Mouse (Mus musculus) CH12.LX (cell line): Measurements from ENCODE around the gene Gm49325. TPM values are rescaled to one million over a fixed set of nuclear protein-coding genes. Genes with fewer than 3 reads are reported as not detected.

Source experiments
- DNase-seq: peaks from one replicate; pipeline ENCODE4 v3.0.0-alpha.2; 2013; ENCODE audit errors: extremely low read depth
- H3K27ac ChIP-seq: 2 replicates; pipeline ENCODE4 v1.5.1; 2012; ENCODE audit warnings: low read depth, mild to moderate bottlenecking, control low read depth, moderate library complexity; ENCODE audit not compliant: insufficient read depth
- H3K27me3 ChIP-seq: replicated peaks from 2 replicates; pipeline ENCODE3; 2012; ENCODE audit warnings: inconsistent platforms
- H3K36me3 ChIP-seq, 2 experiments: replicated peaks in 1 of 2; 2 replicates each; pipeline versions ENCODE3 to v1.6.1; 2012; ENCODE audit warnings: inconsistent platforms in 1 of 2, low read length in 1 of 2, mild to moderate bottlenecking in 1 of 2, mixed read lengths in 1 of 2, moderate library complexity in 1 of 2; ENCODE audit not compliant: control insufficient read depth in 1 of 2, insufficient read depth in 1 of 2
- H3K4me1 ChIP-seq, 2 experiments: 2 replicates each; pipeline ENCODE4 v1.6.1; 2012; ENCODE audit warnings: inconsistent platforms in 1 of 2, moderate library complexity in 1 of 2; ENCODE audit not compliant: insufficient read depth in 2 of 2, control insufficient read depth in 1 of 2
- H3K4me2 ChIP-seq: 2 replicates; pipeline ENCODE4 v1.6.1; 2012; ENCODE audit warnings: low read depth, mild to moderate bottlenecking, control low read depth; ENCODE audit not compliant: poor library complexity, insufficient read depth, severe bottlenecking
- H3K4me3 ChIP-seq, 3 experiments: fragments of 150-350 bp in 1 of 3; sonication (generic) in 1 of 3; replicated peaks in 1 of 3; 2 replicates each; pipeline versions ENCODE3 to v1.5.1; 2011 to 2012; ENCODE audit warnings: low read depth in 2 of 3, low read length in 2 of 3, mild to moderate bottlenecking in 2 of 3, moderate library complexity in 2 of 3, control low read depth in 1 of 3, improper control_type of control experiment in 1 of 3, inconsistent platforms in 1 of 3, mixed read lengths in 1 of 3; ENCODE audit not compliant: poor library complexity in 1 of 3
- H3K79me2 ChIP-seq: replicated peaks from 2 replicates; pipeline ENCODE4 v1.6.1; 2012; ENCODE audit warnings: mild to moderate bottlenecking, moderate library complexity; ENCODE audit not compliant: control insufficient read depth, poor library complexity, insufficient read depth, severe bottlenecking; ENCODE audit errors: extremely low read depth
- H3K9ac ChIP-seq: 2 replicates; pipeline ENCODE4 v1.6.1; 2012; ENCODE audit warnings: low read depth, mild to moderate bottlenecking, control low read depth, moderate library complexity; ENCODE audit not compliant: insufficient read depth
- H3K9me3 ChIP-seq: replicated peaks from 2 replicates; pipeline ENCODE3; 2012; ENCODE audit warnings: low read length, inconsistent platforms, mixed read lengths
- CHD1 ChIP-seq: IDR thresholded peaks from 2 replicates; pipeline ENCODE4 v1.6.1; 2012; ENCODE audit warnings: low read depth, low read length, improper control_type of control experiment, inconsistent platforms
- CTCF ChIP-seq, 2 experiments: IDR thresholded peaks in 1 of 2; conservative IDR thresholded peaks in 1 of 2; 2 replicates each; pipeline ENCODE4 v1.5.1; 2011 to 2012; ENCODE audit warnings: low read depth in 2 of 2, low read length in 2 of 2, improper control_type of control experiment in 1 of 2, inconsistent platforms in 1 of 2, mild to moderate bottlenecking in 1 of 2, moderate library complexity in 1 of 2
- E2F4 ChIP-seq: IDR thresholded peaks from 2 replicates; pipeline ENCODE4 v1.6.1; 2011; ENCODE audit warnings: low read depth, low read length, improper control_type of control experiment; ENCODE audit not compliant: insufficient replicate concordance
- GABPA ChIP-seq: IDR thresholded peaks from 2 replicates; pipeline ENCODE4 v1.6.1; 2012; ENCODE audit warnings: low read depth, low read length, improper control_type of control experiment, inconsistent platforms; ENCODE audit not compliant: insufficient replicate concordance
- HCFC1 ChIP-seq: IDR thresholded peaks from 2 replicates; pipeline ENCODE4 v1.6.1; 2012; ENCODE audit warnings: low read depth, mild to moderate bottlenecking, inconsistent platforms, low read length, improper control_type of control experiment
- JUND ChIP-seq: conservative IDR thresholded peaks from 2 replicates; pipeline ENCODE4 v1.6.1; 2011; ENCODE audit warnings: low read depth, low read length, improper control_type of control experiment
- KAT2A ChIP-seq: IDR thresholded peaks from 2 replicates; pipeline ENCODE4 v1.6.1; 2012; ENCODE audit warnings: low read length, improper control_type of control experiment, inconsistent platforms; ENCODE audit not compliant: insufficient replicate concordance
- MAFK ChIP-seq: IDR thresholded peaks from 2 replicates; pipeline ENCODE4 v1.6.1; 2011; ENCODE audit warnings: low read length, improper control_type of control experiment; ENCODE audit not compliant: insufficient replicate concordance
- MAX ChIP-seq: IDR thresholded peaks from 2 replicates; pipeline ENCODE4 v1.6.1; 2011; ENCODE audit warnings: low read length, improper control_type of control experiment
- MAZ ChIP-seq: IDR thresholded peaks from 2 replicates; pipeline ENCODE4 v1.6.1; 2012; ENCODE audit warnings: low read depth, mild to moderate bottlenecking, inconsistent platforms, low read length, improper control_type of control experiment, moderate library complexity
- MEF2A ChIP-seq: IDR thresholded peaks from 2 replicates; pipeline ENCODE4 v1.6.1; 2014; ENCODE audit warnings: low read depth, mild to moderate bottlenecking, inconsistent platforms, low read length, improper control_type of control experiment, borderline replicate concordance
- MXI1 ChIP-seq: IDR thresholded peaks from 2 replicates; pipeline ENCODE4 v1.6.1; 2011; ENCODE audit warnings: mild to moderate bottlenecking, low read depth, low read length, improper control_type of control experiment
- MYC ChIP-seq: IDR thresholded peaks from 2 replicates; pipeline ENCODE4 v1.6.1; 2011; ENCODE audit warnings: low read depth, mild to moderate bottlenecking, improper control_type of control experiment, low read length
- NELFE ChIP-seq: IDR thresholded peaks from 2 replicates; pipeline ENCODE4 v1.6.1; 2011; ENCODE audit warnings: low read depth, low read length, improper control_type of control experiment
- NRF1 ChIP-seq: IDR thresholded peaks from 2 replicates; pipeline ENCODE4 v1.6.1; 2014; ENCODE audit warnings: low read depth, mild to moderate bottlenecking, inconsistent platforms, low read length, improper control_type of control experiment, moderate library complexity
- POLR2AphosphoS2 ChIP-seq: IDR thresholded peaks from 2 replicates; pipeline ENCODE4 v1.6.1; 2011; ENCODE audit warnings: low read depth, low read length, improper control_type of control experiment
- RCOR1 ChIP-seq: conservative IDR thresholded peaks from 2 replicates; pipeline ENCODE4 v1.6.1; 2012; ENCODE audit warnings: low read depth, mild to moderate bottlenecking, inconsistent platforms, low read length, improper control_type of control experiment
- SIN3A ChIP-seq: IDR thresholded peaks from 2 replicates; pipeline ENCODE4 v1.6.1; 2012; ENCODE audit warnings: low read length, improper control_type of control experiment, inconsistent platforms
- SMC3 ChIP-seq: IDR thresholded peaks from 2 replicates; pipeline ENCODE4 v1.6.1; 2011; ENCODE audit warnings: low read depth, low read length, improper control_type of control experiment
- TBP ChIP-seq: conservative IDR thresholded peaks from 2 replicates; pipeline ENCODE4 v1.6.1; 2011; ENCODE audit warnings: low read depth, low read length, improper control_type of control experiment
- TCF12 ChIP-seq: IDR thresholded peaks from 2 replicates; pipeline ENCODE4 v1.6.1; 2014; ENCODE audit warnings: low read depth, mild to moderate bottlenecking, inconsistent platforms, low read length, improper control_type of control experiment
- USF1 ChIP-seq: IDR thresholded peaks from 2 replicates; pipeline ENCODE4 v1.6.1; 2014; ENCODE audit warnings: low read depth, mild to moderate bottlenecking, inconsistent platforms, low read length, improper control_type of control experiment
- USF2 ChIP-seq: conservative IDR thresholded peaks from 2 replicates; pipeline ENCODE4 v1.6.1; 2011; ENCODE audit warnings: low read depth, low read length, improper control_type of control experiment
- ZC3H11A ChIP-seq: IDR thresholded peaks from 2 replicates; pipeline ENCODE4 v1.6.1; 2012; ENCODE audit warnings: low read depth, mild to moderate bottlenecking, inconsistent platforms, low read length, improper control_type of control experiment
- ZMIZ1 ChIP-seq: IDR thresholded peaks from 2 replicates; pipeline ENCODE4 v1.6.1; 2012; ENCODE audit warnings: low read depth, mild to moderate bottlenecking, inconsistent platforms, low read length, improper control_type of control experiment
- dilution Hi-C: fragments of 300-500 bp; cut with MboI; formaldehyde crosslinking; loops from 2 replicates; pipeline ENCODE4 v1.14.3; 2020; ENCODE audit warnings: low sequenced_read_pairs; ENCODE audit not compliant: extremely low pct_unique_long_range_greater_than_20kb, extremely low pct_ligation_motif_present
- in situ Hi-C: fragments of 300-500 bp; cut with MboI; formaldehyde crosslinking; loops from 3 replicates; pipeline ENCODE4 v1.14.3; 2019; ENCODE audit warnings: low sequenced_read_pairs, low pct_ligation_motif_present, low pct_unique_long_range_greater_than_20kb, mixed read lengths
- polyA plus RNA-seq: library from polyadenylated mRNA; unstranded; fragments of >175 nt; gene quantifications from 2 replicates; pipeline ENCODE4 v1.2.1, GENCODE M21; 2012; ENCODE audit warnings: low read depth; ENCODE audit not compliant: insufficient read length
- total RNA-seq, 2 experiments: library from RNA; depleted of rRNA; stranded (reverse); fragments of 300-350 nt in 1 of 2; fragments of >200 nt in 1 of 2; gene quantifications; 2 replicates each; pipeline ENCODE4 v1.2.3; 2012 to 2014

Gm49325 gene
- total and polyA plus RNA-seq, 3 experiments: 1.1 to 26.9 TPM; not detected in 1

DNA sequence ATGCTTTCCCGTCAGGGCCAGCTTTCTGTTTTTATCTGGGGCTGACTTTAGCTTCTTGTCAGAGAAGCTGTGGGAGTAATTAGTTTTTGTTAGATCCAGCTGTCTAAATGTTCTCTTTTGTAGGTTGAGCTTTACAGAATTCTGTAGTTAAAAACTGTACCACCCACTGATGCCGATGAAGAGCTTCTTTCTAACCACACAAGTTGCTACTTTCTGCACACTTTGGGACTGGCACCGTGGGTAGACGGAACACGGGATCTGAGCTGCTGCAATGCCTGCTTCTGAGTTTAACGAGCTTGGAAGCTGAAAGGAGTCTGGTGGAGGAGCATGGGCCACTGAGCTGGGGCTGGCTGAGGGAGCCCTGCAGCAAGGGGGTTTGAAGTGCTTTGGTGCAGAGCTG, 14.5 kb upstream of the Gm49325 start:
- TF ChIP-seq JUND: no peak
- no peak for TF ChIP-seq MEF2A
- no peak for TF ChIP-seq KAT2A
- TF ChIP-seq MAFK: no peak
- no peak for TF ChIP-seq MYC
- no peak for TF ChIP-seq USF1
- no peak for TF ChIP-seq CTCF (conservative IDR thresholded peaks at IDR 0.05 in 1 of 2, IDR thresholded peaks at IDR 0.05 in 1 of 2; ENCODE audit: low read depth in 2 of 2, low read length in 2 of 2)
- no peak for TF ChIP-seq MXI1
- no peak for TF ChIP-seq HCFC1
- no peak for TF ChIP-seq NELFE
- no peak for TF ChIP-seq USF2
- TF ChIP-seq MAX: no peak
- no peak for TF ChIP-seq GABPA
- peaks cover 4% of the 10 kb centered on the region for H3K9me3 ChIP-seq
- H3K4me3 ChIP-seq: no peak overlapping the region
- peaks cover 0 to 18% of the 10 kb centered on the region in 2 experiments; a peak in 1 of 4 replicates for H3K4me1 ChIP-seq
- no peak overlapping the region for H3K4me2 ChIP-seq
- DNase-seq: no peak
- dilution Hi-C loops: no loop called here
- H3K9ac ChIP-seq: no peak overlapping the region
- no peaks in the 10 kb centered on the region for H3K27me3 ChIP-seq
- H3K27ac ChIP-seq: no peak overlapping the region
- no peaks in the 10 kb centered on the region for H3K79me2 ChIP-seq
- peaks cover 36 to 93% of the 10 kb centered on the region in 2 experiments for H3K36me3 ChIP-seq
- in situ Hi-C loops: no loop called here

DNA sequence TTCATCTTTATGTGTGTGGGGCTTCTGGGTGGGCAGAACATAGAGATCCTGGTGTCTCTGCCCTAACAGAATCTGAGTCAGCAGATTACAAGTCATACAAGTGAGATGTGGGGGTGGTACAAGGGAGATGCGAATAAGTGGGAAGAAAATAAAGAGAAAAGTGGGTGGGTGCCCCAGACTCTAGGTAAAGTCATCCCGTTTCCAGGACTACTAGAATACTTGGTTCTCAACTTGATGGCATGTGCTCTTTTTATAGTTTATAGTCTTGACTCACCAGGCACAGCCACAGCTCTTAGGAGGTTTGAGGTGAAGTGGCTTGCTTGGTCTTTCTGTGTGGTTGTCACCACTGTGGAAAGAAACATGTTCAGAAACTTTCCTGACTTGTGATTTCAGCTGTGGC, 9.9 kb upstream of the Gm49325 start:
- Histone ChIP-seq H3K4me3 (no peak overlapping the region), H3K36me3 (peaks cover 49 to 82% of the 10 kb centered on the region in 2 experiments), H3K27ac (no peak overlapping the region), H3K4me1 (0 out of 4 replicates have a peak, but pooled peaks cover 0 to 1% of the 10 kb centered on the region in 2 experiments), H3K4me2 (no peak overlapping the region), H3K79me2 (no peaks in the 10 kb centered on the region), H3K27me3 (no peaks in the 10 kb centered on the region), H3K9me3 (peaks cover 4% of the 10 kb centered on the region), H3K9ac (no peak overlapping the region)
- in situ Hi-C loops (no loop called here), dilution Hi-C loops (no loop called here)
- TF ChIP-seq MAZ: no peak
- no peak for TF ChIP-seq TBP
- no peak for TF ChIP-seq JUND
- no peak for TF ChIP-seq TCF12
- TF ChIP-seq MXI1: no peak
- TF ChIP-seq NRF1: no peak
- TF ChIP-seq SIN3A: no peak
- TF ChIP-seq GABPA: no peak
- no peak for TF ChIP-seq POLR2AphosphoS2
- TF ChIP-seq ZMIZ1: no peak
- TF ChIP-seq E2F4: no peak
- TF ChIP-seq MAX: no peak
- no peak for TF ChIP-seq SMC3
- TF ChIP-seq MYC: no peak
- no peak for TF ChIP-seq CHD1
- no peak for TF ChIP-seq RCOR1
- TF ChIP-seq ZC3H11A: no peak
- DNase-seq: no peak
